Mouse (Mus musculus): ENCODE measurements around the gene Ptprn2. TPM values are rescaled to one million over a fixed set of nuclear protein-coding genes. Genes with fewer than 3 reads are reported as not detected.
A peak's percentile ranks its signal among the peaks of the same experiment; 100 is the strongest.

The Ptprn2 gene
- total RNA-seq, 4 experiments from 2014 or later, result 314 to 341 (median 329) TPM

DNA sequence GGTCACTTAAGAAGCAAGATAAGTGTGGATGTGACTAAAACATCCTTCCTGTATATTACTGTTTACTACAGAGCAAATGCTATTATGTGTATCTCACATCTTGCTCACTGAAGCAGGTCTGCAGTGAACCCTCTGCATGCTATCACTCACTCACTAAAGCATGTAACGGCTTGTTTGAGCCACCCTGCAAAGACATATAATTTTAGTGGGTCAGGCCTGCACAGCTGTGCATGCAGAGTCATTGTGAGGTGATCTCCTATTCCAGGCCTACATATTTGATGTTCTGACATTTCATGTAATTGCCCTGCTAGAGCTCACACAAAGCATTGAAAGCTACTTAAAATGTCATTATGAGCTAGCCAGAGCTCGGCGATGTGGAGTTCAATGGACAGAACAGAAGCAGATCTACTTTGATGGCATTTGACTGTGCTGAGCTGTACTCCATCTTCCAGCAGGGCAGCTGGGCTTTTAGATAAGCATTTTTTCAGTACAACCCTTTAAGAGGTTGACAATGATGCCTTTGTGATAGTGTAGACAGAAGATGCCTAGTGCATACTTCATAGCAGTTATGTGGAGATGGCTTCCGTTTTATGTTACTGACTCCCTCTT lies 377.9 kb downstream of the Ptprn2 start:
- DNase-seq (ENCODE audit: low spot score in 2 of 2), result no peak

DNA sequence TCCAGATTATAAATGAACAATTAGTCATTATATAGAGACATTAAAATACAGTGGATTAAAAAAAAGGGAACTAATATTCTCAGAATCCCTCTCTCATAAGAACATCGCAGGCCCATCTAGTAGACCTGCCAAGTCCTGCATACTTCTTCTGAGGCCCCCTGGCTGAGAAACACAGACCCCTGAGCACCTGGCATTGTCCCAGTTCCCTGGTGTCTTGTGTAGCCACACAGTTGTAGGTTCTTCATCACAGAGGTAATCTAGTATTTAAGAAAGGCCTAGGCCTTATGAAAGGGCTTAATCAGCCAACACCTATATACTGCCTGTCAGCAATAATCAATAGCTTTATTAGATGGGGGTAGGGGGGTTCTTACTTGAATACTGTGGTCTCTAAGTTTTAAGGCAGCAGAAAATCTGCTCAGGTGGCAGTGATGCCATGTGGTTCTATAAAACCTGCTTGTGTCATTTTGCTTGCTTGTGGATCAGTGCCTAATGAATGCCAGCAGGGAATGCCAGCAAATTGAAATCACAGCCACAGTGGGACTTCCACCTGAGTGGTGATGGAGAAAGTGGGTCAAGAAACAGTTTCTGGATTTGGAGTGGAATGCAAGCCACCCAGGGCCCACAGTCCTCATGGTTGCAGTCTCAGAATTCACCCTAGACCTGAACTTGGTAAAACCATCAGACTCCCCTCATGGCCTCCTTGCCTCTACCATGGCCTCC lies 388.5 kb downstream of the Ptprn2 start:
- no peak for DNase-seq (ENCODE audit: low spot score in 2 of 2)

DNA sequence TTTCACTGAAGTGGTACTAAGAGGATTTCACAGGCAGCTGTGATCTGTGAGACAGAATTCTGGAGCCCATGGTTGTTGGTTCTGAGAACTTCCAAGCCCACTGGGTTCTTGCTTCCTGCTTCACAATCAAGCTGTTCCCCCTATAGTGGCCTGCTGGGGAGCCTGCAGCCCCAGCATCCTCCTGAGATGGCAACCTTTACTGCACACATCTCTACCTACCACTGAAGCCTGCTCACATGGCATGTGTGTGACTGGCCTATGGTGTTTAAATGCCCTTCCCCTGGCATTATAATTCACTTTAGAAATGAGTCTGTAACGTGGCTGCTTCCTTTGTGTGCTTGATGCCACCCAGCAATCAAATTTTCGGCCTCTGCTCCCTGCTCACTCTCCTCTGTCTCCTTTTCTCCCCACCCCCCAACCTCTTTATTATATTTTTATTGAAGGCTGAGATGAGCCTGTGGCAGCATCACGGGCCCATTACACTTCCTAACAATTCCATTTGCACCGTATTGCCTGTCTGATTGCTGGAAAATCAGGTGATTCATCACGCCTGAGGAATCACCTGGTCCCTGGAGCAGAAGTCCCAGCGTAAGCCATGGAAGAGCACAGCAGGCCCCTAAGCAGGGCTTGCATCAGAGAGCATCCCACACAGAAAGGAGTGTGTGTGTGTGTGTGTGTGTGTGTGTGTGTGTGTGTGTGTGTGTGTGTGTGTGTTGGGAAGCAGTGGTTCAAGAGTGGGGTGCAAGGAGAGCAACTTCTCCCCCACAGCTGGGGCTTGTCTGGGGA lies 402.2 kb downstream of the Ptprn2 start:
- DNase-seq (ENCODE audit: low spot score in 2 of 2), result no peak

DNA sequence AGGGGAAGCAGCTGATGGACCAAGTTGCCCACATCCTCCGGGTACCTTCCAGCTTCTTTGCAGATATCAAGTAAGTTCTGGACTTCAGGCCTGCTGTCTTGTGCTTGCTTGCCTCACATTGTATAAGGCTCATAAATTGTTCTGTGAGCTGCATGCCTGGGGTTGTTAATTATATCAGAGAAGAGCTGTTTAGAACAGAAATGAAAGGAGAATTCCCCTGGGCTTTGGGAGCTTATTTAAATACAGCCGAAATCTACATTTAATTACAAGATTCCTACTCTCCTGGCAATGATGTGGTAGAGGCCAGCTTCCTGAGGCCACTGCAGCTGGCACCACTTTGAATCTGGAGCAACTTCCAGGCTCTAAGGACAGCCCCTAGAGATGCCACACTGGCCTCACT lies 403.3 kb downstream of the Ptprn2 start:
- DNase-seq (ENCODE audit: low spot score in 2 of 2), result no peak

DNA sequence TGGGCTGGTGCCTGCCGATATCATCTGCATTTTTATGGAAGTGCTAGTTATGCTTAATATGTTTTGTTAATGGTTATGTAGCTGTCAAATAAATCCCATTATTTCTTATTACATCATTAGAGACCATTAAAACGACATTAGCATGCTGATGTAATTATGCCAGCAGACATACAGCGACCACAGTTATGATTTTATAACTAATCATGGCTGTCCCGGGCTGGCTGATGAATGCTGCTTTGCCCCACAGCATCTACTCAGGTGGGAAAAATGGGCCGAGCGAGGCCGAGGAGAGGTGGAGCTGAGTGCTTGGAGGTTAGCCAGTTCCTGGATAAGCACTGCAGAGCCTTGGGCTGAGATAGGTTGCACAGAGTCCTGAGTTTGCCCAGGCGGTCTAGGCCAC lies 407.1 kb downstream of the Ptprn2 start:
- DNase-seq (ENCODE audit: low spot score in 2 of 2), result no peak

DNA sequence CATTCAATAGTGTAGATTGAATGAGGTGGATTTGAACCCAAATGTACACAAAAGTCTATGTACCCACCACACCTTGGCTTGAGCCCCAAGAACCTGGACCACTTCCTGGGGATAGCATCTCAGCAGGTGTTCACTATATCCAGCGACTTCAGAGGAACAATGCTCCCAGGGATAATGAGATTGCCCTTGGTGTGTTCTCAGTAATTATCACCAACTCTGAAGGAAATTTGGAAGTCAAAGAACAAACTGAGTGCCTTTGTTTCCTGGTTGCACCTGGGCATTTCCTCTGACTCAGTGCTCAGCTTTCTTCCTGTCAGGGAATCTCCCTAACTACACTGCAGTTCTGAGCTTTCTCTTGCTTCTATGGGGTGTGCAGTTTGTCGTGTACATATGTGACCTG lies 411.1 kb downstream of the Ptprn2 start:
- no peak for DNase-seq (ENCODE audit: low spot score in 2 of 2)

DNA sequence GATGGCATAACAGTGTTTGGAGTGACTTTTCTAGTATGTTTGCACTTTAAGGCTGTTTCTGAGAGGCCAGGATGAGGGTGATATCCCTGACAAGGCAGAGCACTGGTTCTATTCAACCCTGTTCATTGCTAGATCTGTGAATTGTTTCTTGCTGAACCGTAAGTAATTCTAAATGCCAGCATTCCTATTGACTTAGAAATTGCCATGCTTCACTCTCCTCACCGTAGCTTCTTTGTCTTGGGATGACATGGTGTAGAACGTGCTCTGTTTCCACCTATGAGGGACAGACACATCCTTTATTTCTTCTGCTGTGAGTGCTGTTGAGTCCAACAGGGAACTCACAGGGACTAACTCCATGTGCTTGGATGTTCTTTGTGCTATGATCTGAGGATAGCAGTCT lies 416.3 kb downstream of the Ptprn2 start:
- DNase-seq (ENCODE audit: low spot score in 2 of 2), result no peak

DNA sequence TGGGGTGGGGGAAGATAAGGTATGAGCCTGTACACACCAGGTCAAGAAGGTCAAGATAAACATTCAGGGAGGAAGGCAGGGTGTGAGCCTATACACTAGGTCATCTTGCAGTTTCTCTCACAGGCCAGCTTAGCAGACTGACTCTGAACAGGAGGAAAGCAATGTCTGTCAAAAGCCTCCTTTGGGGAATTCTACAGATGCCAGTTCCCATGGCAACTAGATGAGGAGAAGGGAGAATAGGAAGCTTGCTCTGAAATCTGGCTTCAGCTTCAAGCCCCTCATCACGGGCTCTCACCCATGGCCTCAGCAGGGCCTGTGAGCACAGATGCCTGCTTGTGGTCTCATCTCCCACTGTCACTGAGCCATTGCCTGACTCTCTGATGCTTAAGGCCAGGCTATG lies 421.9 kb downstream of the Ptprn2 start:
- DNase-seq (ENCODE audit: low spot score in 2 of 2), result no peak

DNA sequence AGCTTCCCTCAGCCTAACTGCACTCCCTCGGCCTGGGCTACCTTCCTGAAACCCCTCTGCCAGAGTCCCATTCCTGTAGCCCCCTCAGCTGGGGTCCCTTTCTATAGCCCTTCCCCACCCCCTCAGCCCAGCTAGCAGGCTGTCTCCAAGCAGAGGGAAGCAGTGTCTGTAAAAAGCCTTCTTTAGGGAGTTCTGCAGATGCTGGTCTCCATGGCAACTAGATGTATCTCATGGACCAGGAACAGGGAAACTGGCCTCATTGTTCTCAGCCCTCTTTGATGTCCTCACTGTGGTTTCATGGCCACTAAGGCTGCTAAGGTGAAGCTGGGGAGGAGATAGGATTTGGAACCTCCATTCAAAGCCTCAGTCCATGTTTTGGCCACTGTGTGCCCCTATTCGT lies 423.1 kb downstream of the Ptprn2 start:
- DNase-seq (ENCODE audit: low spot score in 2 of 2), result peak in 1 of 2 experiments; percentile 57

DNA sequence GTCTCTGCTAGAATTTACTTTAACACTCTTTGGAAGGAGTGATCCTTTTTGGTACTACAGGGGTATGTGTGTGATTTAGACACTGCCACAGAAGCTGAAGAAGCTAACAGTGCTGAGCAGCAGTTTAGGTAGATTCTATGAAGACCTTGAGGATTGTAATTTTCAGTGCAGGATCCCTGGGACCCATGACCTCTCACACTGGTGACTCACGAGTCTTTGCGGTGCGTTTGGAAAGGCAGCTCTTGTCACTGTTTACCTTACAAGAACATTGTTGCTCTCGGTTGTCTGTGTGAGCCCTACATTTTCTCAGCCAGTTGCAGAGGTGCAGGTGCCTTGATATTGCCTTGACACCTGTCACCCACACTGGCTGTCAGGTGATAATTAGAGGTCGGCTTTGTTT lies 431.3 kb downstream of the Ptprn2 start:
- DNase-seq (ENCODE audit: low spot score in 2 of 2), result no peak

DNA sequence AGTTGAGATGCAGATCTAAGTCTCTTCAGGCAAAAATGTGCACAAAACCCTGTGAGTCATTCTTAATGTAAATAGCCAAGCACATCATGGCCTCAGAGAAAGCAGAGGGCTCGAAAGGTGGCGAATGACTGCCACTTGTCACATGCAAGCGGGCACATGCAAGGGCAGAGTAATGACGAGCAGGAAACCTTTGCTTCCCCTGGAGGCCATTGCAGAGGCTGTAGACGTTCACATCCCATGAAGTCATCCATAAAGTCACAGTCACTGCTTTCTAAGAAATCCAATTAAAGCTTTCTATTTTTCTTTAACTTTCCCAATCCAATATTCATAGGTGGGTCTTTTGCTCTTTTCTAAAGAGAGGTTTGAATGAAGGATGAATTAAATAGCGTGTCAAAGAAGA lies 433.7 kb downstream of the Ptprn2 start:
- no peak for DNase-seq (ENCODE audit: low spot score in 2 of 2)

DNA sequence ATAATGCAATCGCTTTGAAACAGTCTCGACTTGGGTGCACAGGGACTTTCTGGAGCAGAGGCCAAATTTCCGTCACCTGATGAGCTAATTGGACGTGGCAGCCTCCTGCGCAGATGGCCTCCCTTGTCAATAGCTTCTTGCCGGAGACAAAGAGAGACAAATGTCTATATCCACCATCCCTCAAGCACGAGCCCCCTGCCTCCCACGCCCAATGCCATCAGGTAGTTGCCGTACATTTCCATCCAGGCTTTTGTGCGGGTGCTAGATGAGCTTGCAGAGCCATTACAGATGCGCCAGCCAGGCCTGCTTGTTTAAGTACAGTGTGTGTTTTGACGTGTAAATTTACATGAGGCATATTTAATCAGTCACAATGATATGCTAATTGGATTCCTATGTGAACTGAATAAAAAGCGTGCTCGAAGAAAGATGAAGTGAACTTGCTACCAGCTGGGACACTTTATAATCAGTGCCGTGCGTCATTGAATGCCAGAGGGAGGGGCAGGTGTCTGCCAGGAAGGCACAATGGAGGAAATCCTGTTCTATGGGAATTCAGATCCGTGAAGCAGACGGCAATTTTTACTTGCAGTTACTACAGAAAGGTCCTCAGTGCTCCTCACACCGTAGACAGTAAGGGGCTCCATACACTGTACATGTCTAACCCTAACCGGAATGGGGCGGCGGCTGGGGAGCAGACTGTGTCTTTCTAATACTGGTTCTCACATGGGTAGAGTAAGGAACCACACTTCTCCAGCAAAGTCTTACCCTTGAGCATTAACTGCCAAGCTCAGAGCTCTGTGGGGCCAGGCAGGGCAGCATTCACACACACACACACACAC lies 434.4 kb downstream of the Ptprn2 start:
- peak in 1 of 2 experiments; percentile 28 for DNase-seq (ENCODE audit: low spot score in 2 of 2)

DNA sequence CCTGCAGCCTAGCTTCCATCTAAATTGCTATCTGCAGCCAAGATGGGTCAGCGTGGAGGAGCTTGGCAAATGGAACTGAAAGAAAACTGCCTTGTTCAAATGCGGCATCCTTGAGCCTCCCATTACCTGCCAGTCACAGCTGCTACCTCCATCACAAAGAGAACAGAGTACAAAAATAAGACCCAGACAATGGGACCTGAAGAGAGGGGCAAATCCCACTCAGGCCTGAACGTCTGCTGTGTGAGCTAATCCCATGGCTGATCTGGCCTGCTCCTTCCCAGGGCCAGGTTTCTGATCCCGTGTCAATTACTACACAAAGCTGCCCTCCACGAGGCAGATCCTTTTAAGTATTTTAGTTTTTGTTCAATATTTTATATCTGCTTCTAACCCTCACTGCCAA lies 441.6 kb downstream of the Ptprn2 start:
- DNase-seq (ENCODE audit: low spot score in 2 of 2), result no peak

DNA sequence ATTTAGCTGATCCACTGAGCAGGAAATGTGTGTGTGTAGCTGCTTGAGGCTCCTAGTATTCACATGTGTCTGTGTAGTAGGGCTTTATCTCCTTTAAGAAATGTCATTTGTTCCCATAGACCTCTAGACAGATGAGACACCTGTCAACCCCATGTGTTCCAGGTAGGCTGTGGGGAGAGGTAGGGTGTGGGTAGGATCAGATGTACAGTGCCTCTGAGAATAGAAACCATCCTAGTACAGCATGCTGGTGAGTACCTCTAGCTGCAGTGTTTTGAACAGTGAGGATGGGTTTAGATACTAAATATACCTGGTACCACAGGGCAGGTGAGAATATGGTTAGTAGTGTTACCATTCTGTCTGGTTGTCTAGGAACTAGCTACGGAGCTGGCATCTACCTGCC lies 442.0 kb downstream of the Ptprn2 start:
- no peak for DNase-seq (ENCODE audit: low spot score in 2 of 2)

DNA sequence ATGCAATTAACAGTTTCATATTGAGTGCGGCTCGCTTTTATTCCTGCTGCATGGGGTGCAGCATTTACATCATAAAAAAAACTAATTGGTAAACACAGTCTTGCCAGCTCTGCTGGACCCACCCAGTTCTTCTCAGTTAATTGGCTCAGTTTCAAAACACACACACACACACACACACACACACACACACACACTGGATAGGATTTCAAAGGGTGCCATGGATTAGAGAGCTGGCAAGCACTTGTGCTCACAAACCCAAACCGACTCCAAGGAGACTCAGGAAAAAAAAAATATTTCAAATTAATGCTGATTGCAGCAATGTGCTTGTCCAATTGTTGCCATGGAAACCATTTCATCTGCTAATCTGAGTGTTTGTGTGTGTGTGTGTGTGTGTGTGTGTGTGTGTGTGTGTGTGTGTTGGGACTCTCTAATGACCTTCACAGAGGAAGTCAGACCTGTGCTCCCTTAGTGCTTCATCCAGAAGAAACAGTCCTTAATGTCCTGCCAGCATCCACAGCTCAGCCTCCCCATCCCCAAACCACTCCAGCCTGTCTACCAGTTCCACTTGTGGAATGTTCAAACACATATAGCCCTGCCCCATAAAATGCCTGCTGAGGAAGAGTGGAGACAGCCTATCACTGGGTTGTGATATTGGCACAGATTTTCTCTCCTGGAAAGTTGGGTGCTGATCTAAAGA lies 452.8 kb downstream of the Ptprn2 start:
- DNase-seq (ENCODE audit: low spot score in 2 of 2), result peak in 1 of 2 experiments; percentile 40

DNA sequence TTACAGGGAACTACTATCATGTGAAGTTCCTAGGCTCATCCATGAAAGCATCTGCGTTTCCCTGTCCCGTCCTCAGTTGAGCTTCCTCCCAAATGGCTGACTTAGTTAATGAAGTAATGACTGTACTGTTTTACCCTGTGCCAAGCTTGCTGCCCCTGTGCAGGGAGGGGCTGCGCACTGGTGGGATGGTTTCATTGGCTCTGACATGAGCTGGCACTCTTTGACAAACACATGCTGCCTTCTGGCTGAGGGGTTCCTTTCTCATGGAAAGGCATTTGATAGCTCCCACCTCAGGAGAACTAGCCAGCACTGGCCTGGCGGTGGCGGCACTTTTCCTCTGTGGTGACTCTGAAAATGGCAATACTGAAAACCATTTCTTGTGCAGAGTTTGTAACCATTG lies 458.4 kb downstream of the Ptprn2 start:
- DNase-seq (ENCODE audit: low spot score in 2 of 2), result no peak

DNA sequence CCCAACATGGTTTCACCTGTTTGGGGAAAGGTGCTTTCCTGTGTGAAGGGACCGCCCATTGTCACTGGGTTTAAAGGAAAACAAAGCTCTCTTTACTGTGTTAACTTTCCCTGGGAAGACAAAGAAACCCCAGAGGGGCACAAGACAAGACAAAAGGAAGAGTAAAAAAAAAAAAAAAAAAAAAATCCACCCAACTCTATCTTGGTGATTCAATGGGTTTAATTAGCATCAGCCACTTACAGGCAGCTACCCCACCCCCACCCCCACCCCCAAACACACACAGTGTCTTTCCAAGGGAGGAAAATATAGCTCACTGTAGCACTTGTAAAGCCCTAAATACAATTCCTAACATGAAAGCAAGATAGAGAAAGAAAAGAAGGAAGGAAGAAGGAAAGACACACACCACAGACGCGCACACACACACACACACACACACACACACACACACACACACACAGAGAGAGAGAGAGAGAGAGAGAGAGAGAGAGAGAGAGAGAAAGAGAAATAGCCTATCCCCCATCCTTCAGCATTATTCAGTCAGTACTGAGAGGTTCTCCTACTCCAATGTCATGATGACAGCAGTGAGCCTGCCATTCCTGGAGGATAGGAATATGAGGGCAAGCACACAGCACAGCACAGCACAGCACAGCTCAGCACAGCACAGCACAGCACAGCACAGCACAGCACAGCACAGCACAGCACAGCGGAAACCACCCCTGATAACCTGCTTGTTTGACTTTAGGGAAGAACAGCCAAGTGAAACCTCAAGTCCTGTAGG lies 462.8 kb downstream of the Ptprn2 start:
- no peak for DNase-seq (ENCODE audit: low spot score in 2 of 2)

DNA sequence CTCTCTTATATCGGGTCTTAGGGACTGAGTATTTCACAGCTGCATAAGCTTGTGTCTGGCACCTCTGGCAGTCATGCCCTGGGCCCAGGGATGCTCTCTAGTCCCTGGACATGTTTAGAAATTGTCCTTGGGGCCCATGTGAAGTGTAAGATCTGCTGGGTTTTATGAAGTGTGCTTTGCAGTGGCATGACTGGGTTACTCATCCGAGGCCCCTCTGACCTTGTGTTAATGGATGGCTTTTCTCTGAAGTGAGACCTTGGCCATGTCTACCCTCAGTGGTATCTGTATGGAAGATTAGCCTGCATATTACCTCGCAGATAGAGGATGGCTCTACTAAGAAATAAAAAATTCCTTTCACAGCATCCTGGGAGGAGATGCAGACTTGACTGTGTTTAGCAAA lies 464.2 kb downstream of the Ptprn2 start:
- no peak for DNase-seq (ENCODE audit: low spot score in 2 of 2)

DNA sequence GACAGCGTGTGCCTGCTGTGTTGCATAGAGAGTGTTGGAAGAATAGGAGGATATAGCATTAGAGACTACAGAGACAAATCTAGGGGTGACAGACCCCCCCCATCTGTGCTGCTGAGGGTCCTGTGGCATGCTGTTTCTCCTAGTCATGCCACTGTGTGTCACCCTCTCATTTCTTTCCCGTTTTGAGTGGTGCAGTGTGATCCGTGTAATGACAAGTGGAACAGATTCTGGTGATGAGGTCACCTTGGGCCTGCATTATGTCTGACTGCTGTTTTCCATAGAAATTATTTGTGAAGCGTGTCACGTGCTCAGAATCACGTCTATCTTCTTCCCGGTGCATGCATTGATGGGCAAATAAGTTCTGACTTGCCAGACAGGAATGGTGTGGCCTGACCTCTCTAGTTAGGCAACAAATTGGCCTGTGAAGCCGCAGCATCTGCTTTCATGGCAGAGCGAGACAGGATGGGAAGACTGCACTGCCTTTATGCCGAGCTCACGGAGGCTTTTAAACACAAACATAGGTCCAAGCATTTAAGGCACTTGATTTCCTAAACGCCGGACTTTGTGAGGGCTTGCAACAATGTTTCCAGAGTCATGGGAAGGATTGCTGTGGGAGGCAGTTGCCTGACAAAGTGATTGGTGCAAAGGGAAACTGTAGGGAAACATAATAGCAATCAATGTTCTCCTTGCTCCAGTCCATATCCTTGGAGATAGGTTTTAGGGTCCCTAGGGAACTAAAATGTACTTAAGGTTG lies 467.1 kb downstream of the Ptprn2 start:
- no peak for DNase-seq (ENCODE audit: low spot score in 2 of 2)

DNA sequence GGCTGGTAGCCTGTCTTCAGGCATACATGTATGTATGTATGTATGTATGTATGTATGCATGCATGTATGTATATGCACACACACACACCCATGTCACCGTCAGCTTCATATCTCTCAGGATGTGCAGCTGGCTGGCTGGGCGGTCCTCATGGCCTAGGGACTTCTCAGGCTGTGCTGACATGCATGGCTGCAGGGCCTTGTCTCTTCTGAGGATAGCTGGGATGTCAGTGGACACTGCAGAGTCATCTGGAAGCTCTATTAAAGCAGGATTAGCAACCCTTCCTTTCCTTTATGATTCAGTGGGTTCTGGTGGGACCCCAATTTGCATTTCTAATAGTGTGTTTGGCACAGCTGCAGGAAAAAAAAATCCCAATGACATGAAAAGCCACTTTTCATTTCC lies 473.6 kb downstream of the Ptprn2 start:
- no peak for DNase-seq (ENCODE audit: low spot score in 2 of 2)
